Mouse (Mus musculus) CH12.LX (cell line): Measurements from ENCODE around the gene Ccdc80. TPM values are rescaled to one million over a fixed set of nuclear protein-coding genes. Genes with fewer than 3 reads are reported as not detected.
A peak's percentile ranks its signal among the peaks of the same experiment; 100 is the strongest.

Experiments used
- DNase-seq: peaks from one replicate; pipeline ENCODE4 v3.0.0-alpha.2; 2013; ENCODE audit errors: extremely low read depth
- H3K27ac ChIP-seq: 2 replicates; pipeline ENCODE4 v1.5.1; 2012; ENCODE audit warnings: low read depth, mild to moderate bottlenecking, control low read depth, moderate library complexity; ENCODE audit not compliant: insufficient read depth
- H3K27me3 ChIP-seq: replicated peaks from 2 replicates; pipeline ENCODE3; 2012; ENCODE audit warnings: inconsistent platforms
- H3K36me3 ChIP-seq, 2 experiments: replicated peaks in 1 of 2; 2 replicates each; pipeline versions ENCODE3 to v1.6.1; 2012; ENCODE audit warnings: inconsistent platforms in 1 of 2, low read length in 1 of 2, mild to moderate bottlenecking in 1 of 2, mixed read lengths in 1 of 2, moderate library complexity in 1 of 2; ENCODE audit not compliant: control insufficient read depth in 1 of 2, insufficient read depth in 1 of 2
- H3K4me1 ChIP-seq, 2 experiments: 2 replicates each; pipeline ENCODE4 v1.6.1; 2012; ENCODE audit warnings: inconsistent platforms in 1 of 2, moderate library complexity in 1 of 2; ENCODE audit not compliant: insufficient read depth in 2 of 2, control insufficient read depth in 1 of 2
- H3K4me2 ChIP-seq: 2 replicates; pipeline ENCODE4 v1.6.1; 2012; ENCODE audit warnings: low read depth, mild to moderate bottlenecking, control low read depth; ENCODE audit not compliant: poor library complexity, insufficient read depth, severe bottlenecking
- H3K4me3 ChIP-seq, 3 experiments: fragments of 150-350 bp in 1 of 3; sonication (generic) in 1 of 3; replicated peaks in 1 of 3; 2 replicates each; pipeline versions ENCODE3 to v1.5.1; 2011 to 2012; ENCODE audit warnings: low read depth in 2 of 3, low read length in 2 of 3, mild to moderate bottlenecking in 2 of 3, moderate library complexity in 2 of 3, control low read depth in 1 of 3, improper control_type of control experiment in 1 of 3, inconsistent platforms in 1 of 3, mixed read lengths in 1 of 3; ENCODE audit not compliant: poor library complexity in 1 of 3
- H3K79me2 ChIP-seq: replicated peaks from 2 replicates; pipeline ENCODE4 v1.6.1; 2012; ENCODE audit warnings: mild to moderate bottlenecking, moderate library complexity; ENCODE audit not compliant: control insufficient read depth, poor library complexity, insufficient read depth, severe bottlenecking; ENCODE audit errors: extremely low read depth
- H3K9ac ChIP-seq: 2 replicates; pipeline ENCODE4 v1.6.1; 2012; ENCODE audit warnings: low read depth, mild to moderate bottlenecking, control low read depth, moderate library complexity; ENCODE audit not compliant: insufficient read depth
- H3K9me3 ChIP-seq: replicated peaks from 2 replicates; pipeline ENCODE3; 2012; ENCODE audit warnings: low read length, inconsistent platforms, mixed read lengths
- BHLHE40 ChIP-seq: IDR thresholded peaks from 2 replicates; pipeline ENCODE4 v1.6.1; 2011; ENCODE audit warnings: mild to moderate bottlenecking, low read depth, low read length, improper control_type of control experiment
- CHD1 ChIP-seq: IDR thresholded peaks from 2 replicates; pipeline ENCODE4 v1.6.1; 2012; ENCODE audit warnings: low read depth, low read length, improper control_type of control experiment, inconsistent platforms
- CHD2 ChIP-seq: IDR thresholded peaks from 2 replicates; pipeline ENCODE4 v1.6.1; 2011; ENCODE audit warnings: low read length, improper control_type of control experiment
- CTCF ChIP-seq, 2 experiments: IDR thresholded peaks in 1 of 2; conservative IDR thresholded peaks in 1 of 2; 2 replicates each; pipeline ENCODE4 v1.5.1; 2011 to 2012; ENCODE audit warnings: low read depth in 2 of 2, low read length in 2 of 2, improper control_type of control experiment in 1 of 2, inconsistent platforms in 1 of 2, mild to moderate bottlenecking in 1 of 2, moderate library complexity in 1 of 2
- E2F4 ChIP-seq: IDR thresholded peaks from 2 replicates; pipeline ENCODE4 v1.6.1; 2011; ENCODE audit warnings: low read depth, low read length, improper control_type of control experiment; ENCODE audit not compliant: insufficient replicate concordance
- ELF1 ChIP-seq: IDR thresholded peaks from 2 replicates; pipeline ENCODE4 v1.6.1; 2014; ENCODE audit warnings: low read depth, mild to moderate bottlenecking, inconsistent platforms, low read length, improper control_type of control experiment
- EP300 ChIP-seq: IDR thresholded peaks from 2 replicates; pipeline ENCODE4 v1.6.1; 2011; ENCODE audit warnings: low read length, improper control_type of control experiment
- ETS1 ChIP-seq: conservative IDR thresholded peaks from 2 replicates; pipeline ENCODE4 v1.6.1; 2012; ENCODE audit warnings: low read depth, mild to moderate bottlenecking, inconsistent platforms, low read length, improper control_type of control experiment, moderate library complexity
- GABPA ChIP-seq: IDR thresholded peaks from 2 replicates; pipeline ENCODE4 v1.6.1; 2012; ENCODE audit warnings: low read depth, low read length, improper control_type of control experiment, inconsistent platforms; ENCODE audit not compliant: insufficient replicate concordance
- HCFC1 ChIP-seq: IDR thresholded peaks from 2 replicates; pipeline ENCODE4 v1.6.1; 2012; ENCODE audit warnings: low read depth, mild to moderate bottlenecking, inconsistent platforms, low read length, improper control_type of control experiment
- IRF4 ChIP-seq: IDR thresholded peaks from 2 replicates; pipeline ENCODE4 v1.6.1; 2014; ENCODE audit warnings: low read depth, mild to moderate bottlenecking, inconsistent platforms, low read length, improper control_type of control experiment
- JUN ChIP-seq: IDR thresholded peaks from 2 replicates; pipeline ENCODE4 v1.6.1; 2011; ENCODE audit warnings: low read depth, mild to moderate bottlenecking, low read length, improper control_type of control experiment, moderate library complexity; ENCODE audit not compliant: insufficient read depth
- JUND ChIP-seq: conservative IDR thresholded peaks from 2 replicates; pipeline ENCODE4 v1.6.1; 2011; ENCODE audit warnings: low read depth, low read length, improper control_type of control experiment
- KAT2A ChIP-seq: IDR thresholded peaks from 2 replicates; pipeline ENCODE4 v1.6.1; 2012; ENCODE audit warnings: low read length, improper control_type of control experiment, inconsistent platforms; ENCODE audit not compliant: insufficient replicate concordance
- MAFK ChIP-seq: IDR thresholded peaks from 2 replicates; pipeline ENCODE4 v1.6.1; 2011; ENCODE audit warnings: low read length, improper control_type of control experiment; ENCODE audit not compliant: insufficient replicate concordance
- MAX ChIP-seq: IDR thresholded peaks from 2 replicates; pipeline ENCODE4 v1.6.1; 2011; ENCODE audit warnings: low read length, improper control_type of control experiment
- MAZ ChIP-seq: IDR thresholded peaks from 2 replicates; pipeline ENCODE4 v1.6.1; 2012; ENCODE audit warnings: low read depth, mild to moderate bottlenecking, inconsistent platforms, low read length, improper control_type of control experiment, moderate library complexity
- MEF2A ChIP-seq: IDR thresholded peaks from 2 replicates; pipeline ENCODE4 v1.6.1; 2014; ENCODE audit warnings: low read depth, mild to moderate bottlenecking, inconsistent platforms, low read length, improper control_type of control experiment, borderline replicate concordance
- MXI1 ChIP-seq: IDR thresholded peaks from 2 replicates; pipeline ENCODE4 v1.6.1; 2011; ENCODE audit warnings: mild to moderate bottlenecking, low read depth, low read length, improper control_type of control experiment
- MYC ChIP-seq: IDR thresholded peaks from 2 replicates; pipeline ENCODE4 v1.6.1; 2011; ENCODE audit warnings: low read depth, mild to moderate bottlenecking, improper control_type of control experiment, low read length
- NELFE ChIP-seq: IDR thresholded peaks from 2 replicates; pipeline ENCODE4 v1.6.1; 2011; ENCODE audit warnings: low read depth, low read length, improper control_type of control experiment
- NRF1 ChIP-seq: IDR thresholded peaks from 2 replicates; pipeline ENCODE4 v1.6.1; 2014; ENCODE audit warnings: low read depth, mild to moderate bottlenecking, inconsistent platforms, low read length, improper control_type of control experiment, moderate library complexity
- PAX5 ChIP-seq: IDR thresholded peaks from 2 replicates; pipeline ENCODE4 v1.6.1; 2012; ENCODE audit warnings: low read length, inconsistent platforms, mixed read lengths
- POLR2A ChIP-seq: IDR thresholded peaks from 2 replicates; pipeline ENCODE4 v1.6.1; 2011; ENCODE audit warnings: low read depth, mild to moderate bottlenecking, improper control_type of control experiment, low read length
- POLR2AphosphoS2 ChIP-seq: IDR thresholded peaks from 2 replicates; pipeline ENCODE4 v1.6.1; 2011; ENCODE audit warnings: low read depth, low read length, improper control_type of control experiment
- RAD21 ChIP-seq: IDR thresholded peaks from 2 replicates; pipeline ENCODE4 v1.6.1; 2011; ENCODE audit warnings: low read depth, mild to moderate bottlenecking, low read length, improper control_type of control experiment, moderate library complexity
- RCOR1 ChIP-seq: conservative IDR thresholded peaks from 2 replicates; pipeline ENCODE4 v1.6.1; 2012; ENCODE audit warnings: low read depth, mild to moderate bottlenecking, inconsistent platforms, low read length, improper control_type of control experiment
- SIN3A ChIP-seq: IDR thresholded peaks from 2 replicates; pipeline ENCODE4 v1.6.1; 2012; ENCODE audit warnings: low read length, improper control_type of control experiment, inconsistent platforms
- SMC3 ChIP-seq: IDR thresholded peaks from 2 replicates; pipeline ENCODE4 v1.6.1; 2011; ENCODE audit warnings: low read depth, low read length, improper control_type of control experiment
- TBP ChIP-seq: conservative IDR thresholded peaks from 2 replicates; pipeline ENCODE4 v1.6.1; 2011; ENCODE audit warnings: low read depth, low read length, improper control_type of control experiment
- TCF12 ChIP-seq: IDR thresholded peaks from 2 replicates; pipeline ENCODE4 v1.6.1; 2014; ENCODE audit warnings: low read depth, mild to moderate bottlenecking, inconsistent platforms, low read length, improper control_type of control experiment
- UBTF ChIP-seq: IDR thresholded peaks from 2 replicates; pipeline ENCODE4 v1.6.1; 2012; ENCODE audit warnings: low read depth, mild to moderate bottlenecking, inconsistent platforms, low read length, improper control_type of control experiment, moderate library complexity
- USF1 ChIP-seq: IDR thresholded peaks from 2 replicates; pipeline ENCODE4 v1.6.1; 2014; ENCODE audit warnings: low read depth, mild to moderate bottlenecking, inconsistent platforms, low read length, improper control_type of control experiment
- ZC3H11A ChIP-seq: IDR thresholded peaks from 2 replicates; pipeline ENCODE4 v1.6.1; 2012; ENCODE audit warnings: low read depth, mild to moderate bottlenecking, inconsistent platforms, low read length, improper control_type of control experiment
- ZMIZ1 ChIP-seq: IDR thresholded peaks from 2 replicates; pipeline ENCODE4 v1.6.1; 2012; ENCODE audit warnings: low read depth, mild to moderate bottlenecking, inconsistent platforms, low read length, improper control_type of control experiment
- ZNF384 ChIP-seq: IDR thresholded peaks from 2 replicates; pipeline ENCODE4 v1.6.1; 2012; ENCODE audit warnings: low read depth, low read length, improper control_type of control experiment, inconsistent platforms
- dilution Hi-C: fragments of 300-500 bp; cut with MboI; formaldehyde crosslinking; loops from 2 replicates; pipeline ENCODE4 v1.14.3; 2020; ENCODE audit warnings: low sequenced_read_pairs; ENCODE audit not compliant: extremely low pct_unique_long_range_greater_than_20kb, extremely low pct_ligation_motif_present
- in situ Hi-C: fragments of 300-500 bp; cut with MboI; formaldehyde crosslinking; loops from 3 replicates; pipeline ENCODE4 v1.14.3; 2019; ENCODE audit warnings: low sequenced_read_pairs, low pct_ligation_motif_present, low pct_unique_long_range_greater_than_20kb, mixed read lengths
- polyA plus RNA-seq: library from polyadenylated mRNA; unstranded; fragments of >175 nt; gene quantifications from 2 replicates; pipeline ENCODE4 v1.2.1, GENCODE M21; 2012; ENCODE audit warnings: low read depth; ENCODE audit not compliant: insufficient read length
- total RNA-seq, 2 experiments: library from RNA; depleted of rRNA; stranded (reverse); fragments of 300-350 nt in 1 of 2; fragments of >200 nt in 1 of 2; gene quantifications; 2 replicates each; pipeline ENCODE4 v1.2.3; 2012 to 2014

The Ccdc80 gene
- total and polyA plus RNA-seq, 3 experiments: 3.9 to 9.5 (median 6.1) TPM

DNA sequence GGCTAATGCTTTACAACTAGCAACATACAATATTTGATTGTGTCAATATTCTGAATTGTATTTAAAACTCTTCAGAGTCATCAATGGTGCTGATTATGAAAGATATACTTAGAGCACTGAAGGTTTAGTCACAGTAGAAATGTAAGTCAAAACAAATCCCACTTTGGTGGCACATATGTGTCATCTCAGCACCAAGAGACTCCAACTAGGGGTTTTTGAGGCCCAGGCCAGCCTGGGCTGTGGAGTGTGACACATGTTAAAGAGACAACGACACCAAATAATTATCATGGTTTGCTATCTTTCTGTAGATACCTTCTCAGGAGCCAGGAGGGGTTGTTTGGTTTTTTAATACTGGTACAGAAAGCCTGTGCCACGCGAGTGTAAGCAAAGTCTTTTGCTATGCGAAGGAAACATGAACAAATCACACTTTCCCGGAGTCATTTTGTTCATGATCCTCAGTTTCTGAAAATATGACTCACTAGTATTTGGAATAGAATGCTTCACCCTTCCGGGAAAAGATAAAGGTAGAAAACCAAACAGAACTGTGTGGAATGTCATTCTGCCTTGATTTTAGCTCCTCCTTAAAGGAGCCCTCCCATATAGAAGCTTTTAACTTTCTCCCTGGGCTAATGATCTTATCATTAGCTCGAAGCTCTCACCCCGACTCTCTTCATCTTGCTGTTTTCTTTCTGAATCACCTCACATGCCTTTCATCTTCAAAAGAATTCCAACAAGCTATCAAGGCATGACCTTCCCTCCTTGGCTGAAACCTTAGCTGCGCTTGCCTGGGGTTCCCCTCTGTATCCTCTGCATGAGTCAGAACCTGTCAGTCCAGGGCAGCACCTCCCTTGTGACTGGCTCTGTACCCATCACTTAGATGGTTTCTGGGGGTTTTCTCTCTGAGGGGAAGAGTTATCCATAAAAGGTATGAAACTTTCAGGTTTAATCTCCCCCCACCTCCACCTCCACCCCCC is 31.3 kb downstream of the Ccdc80 start:
- Histone ChIP-seq H3K27me3 (no peaks in the 10 kb centered on the region), H3K9ac (no peak overlapping the region), H3K9me3 (no peaks in the 10 kb centered on the region), H3K4me3 (no peak overlapping the region), H3K36me3 (no peaks in the 10 kb centered on the region), H3K27ac (no peak overlapping the region), H3K79me2 (no peaks in the 10 kb centered on the region), H3K4me1 (peaks cover 5 to 23% of the 10 kb centered on the region in 2 experiments; a peak in 3 of 4 replicates), H3K4me2 (peak overlapping the region; percentile 11; the same call in 1 of the 2 replicates)
- no peak for TF ChIP-seq E2F4
- TF ChIP-seq ZNF384: no peak
- TF ChIP-seq MAX: 0 out of 2 replicates have a peak, but pooled peaks have one; percentile 20
- no peak for TF ChIP-seq ZMIZ1
- TF ChIP-seq TCF12: no peak; the same call in 1 of the 2 replicates
- TF ChIP-seq SMC3: no peak
- TF ChIP-seq CTCF (conservative IDR thresholded peaks at IDR 0.05 in 1 of 2, IDR thresholded peaks at IDR 0.05 in 1 of 2; ENCODE audit: low read depth in 2 of 2, low read length in 2 of 2): no peak
- TF ChIP-seq NELFE: no peak
- TF ChIP-seq KAT2A: no peak
- peak; percentile 36; the same call in 1 of the 2 replicates for TF ChIP-seq EP300
- TF ChIP-seq CHD1: no peak
- TF ChIP-seq ETS1: peak; percentile 83
- no peak for TF ChIP-seq SIN3A
- no peak for TF ChIP-seq MXI1
- no peak for TF ChIP-seq MYC
- no peak for TF ChIP-seq HCFC1
- no peak for TF ChIP-seq JUN
- TF ChIP-seq ZC3H11A: no peak
- peak; percentile 71; the same call in 1 of the 2 replicates for TF ChIP-seq IRF4
- TF ChIP-seq UBTF: no peak
- TF ChIP-seq RAD21: no peak
- TF ChIP-seq MAZ: no peak
- no peak for TF ChIP-seq USF1
- TF ChIP-seq ELF1: no peak
- no peak for TF ChIP-seq CHD2
- peak; percentile 10; the same call in 1 of the 2 replicates for TF ChIP-seq RCOR1
- TF ChIP-seq POLR2AphosphoS2: no peak
- TF ChIP-seq NRF1: peak; percentile 65
- no peak; the same call in 1 of the 2 replicates for TF ChIP-seq JUND
- no peak for TF ChIP-seq TBP
- TF ChIP-seq GABPA: no peak
- peak; percentile 57 for TF ChIP-seq BHLHE40
- peak; percentile 68; the same call in 1 of the 2 replicates for TF ChIP-seq MEF2A
- no peak for TF ChIP-seq PAX5
- no peak for TF ChIP-seq MAFK
- TF ChIP-seq POLR2A: no peak
- DNase-seq: peak; percentile 65
- dilution Hi-C loops: no loop called here
- in situ Hi-C loops: no loop called here
